Mouse (Mus musculus) forebrain, embryonic 11.5 days (tissue): ENCODE measurements around the gene Prrx2. TPM values are rescaled to one million over a fixed set of nuclear protein-coding genes. Genes with fewer than 3 reads are reported as not detected.
A peak's percentile ranks its signal among the peaks of the same experiment; 100 is the strongest.

Experiments used
- ATAC-seq: fragments of 200-750 bp; cut with Nextera tagmentation; replicated peaks from 2 replicates; pipeline ENCODE4 v1.8.0; 2017; ENCODE audit warnings: moderate TSS enrichment; ENCODE audit not compliant: low FRiP score
- DNase-seq: peaks from one replicate; pipeline ENCODE4 v3.0.0-alpha.2; 2017; ENCODE audit warnings: low spot score
- H3K27ac ChIP-seq: fragments of 300-500 bp; sonication (generic); 2 replicates; pipeline ENCODE4 v1.5.1; 2014; ENCODE audit warnings: low read depth, low read length
- H3K27me3 ChIP-seq: fragments of 300-500 bp; sonication (generic); 2 replicates; pipeline ENCODE4 v1.6.1; 2014; ENCODE audit warnings: mild to moderate bottlenecking, low read length, mixed read lengths; ENCODE audit not compliant: control insufficient read depth, insufficient read depth
- H3K36me3 ChIP-seq: fragments of 300-500 bp; sonication (generic); 2 replicates; pipeline ENCODE4 v1.6.1; 2014; ENCODE audit warnings: mild to moderate bottlenecking, low read length, moderate library complexity, mixed read lengths; ENCODE audit not compliant: control insufficient read depth, insufficient read depth
- H3K4me1 ChIP-seq: fragments of 300-500 bp; sonication (generic); replicated peaks from 2 replicates; pipeline ENCODE4 v1.6.1; 2014; ENCODE audit warnings: low read length, mixed read lengths; ENCODE audit not compliant: control insufficient read depth, insufficient read depth
- H3K4me2 ChIP-seq: fragments of 300-500 bp; sonication (generic); 2 replicates; pipeline ENCODE4 v1.6.1; 2014; ENCODE audit warnings: low read depth, mild to moderate bottlenecking, low read length, moderate library complexity, mixed read lengths; ENCODE audit not compliant: severe bottlenecking
- H3K4me3 ChIP-seq: fragments of 300-500 bp; sonication (generic); 2 replicates; pipeline ENCODE4 v1.5.1; 2014; ENCODE audit warnings: low read depth, low read length
- H3K9ac ChIP-seq: fragments of 300-500 bp; sonication (generic); 2 replicates; pipeline ENCODE4 v1.6.1; 2014; ENCODE audit warnings: low read length
- H3K9me3 ChIP-seq: fragments of 300-500 bp; sonication (generic); 2 replicates; pipeline ENCODE4 v1.6.1; 2016; ENCODE audit warnings: low read length, mixed read lengths; ENCODE audit not compliant: control insufficient read depth
- WGBS: fragments of 180-500 bp; shearing (Covaris S2); extraction: QIAGEN DNeasy Blood & Tissue Kit; methylation state at CpG from one replicate; pipeline ENCODE4 v1.1.7; 2014; 5-methylcytosine and 5-hydroxymethylcytosine counted together
- polyA plus RNA-seq: library from polyadenylated mRNA; unstranded; fragments of >200 nt; fragmentation: Nextera tagmentation; extraction: Ambion mirVana; gene quantifications from 2 replicates; pipeline ENCODE4 v1.2.1, GENCODE M21; 2014

The Prrx2 gene
- polyA plus RNA-seq, 1 experiment from 2014 or later = 33.6 TPM

GRCm38 (mm10) chr2:30870863-30871262 lies 36.1 kb downstream of the Prrx2 start:
- H3K4me1 ChIP-seq = 0 out of 2 replicates have a peak, but pooled peaks cover under 1% of the 10 kb centered on the region
- no peak for ATAC-seq

GRCm38 (mm10) chr2:30872669-30873068 lies 37.9 kb downstream of the Prrx2 start:
- Histone ChIP-seq H3K4me3 (no peak overlapping the region), H3K9ac (no peak overlapping the region), H3K9me3 (no peaks in the 10 kb centered on the region), H3K36me3 (no peaks in the 10 kb centered on the region), H3K27me3 (no peaks in the 10 kb centered on the region), H3K4me1 (0 out of 2 replicates have a peak, but pooled peaks cover 2% of the 10 kb centered on the region), H3K27ac (0 out of 2 replicates have a peak overlapping the region, but pooled peaks have one; percentile 25), H3K4me2 (no peak overlapping the region)
- DNase-seq (no peak), ATAC-seq (no peak)
- WGBS = 77% methylated on average over 6 of the region's 6 CpGs

More at GRCm38 (mm10) chr2:30870863-30871262, 36.1 kb downstream of the Prrx2 start:
- H3K36me3 ChIP-seq = no peaks in the 10 kb centered on the region
- DNase-seq = no peak
- H3K27ac ChIP-seq = no peak overlapping the region
- no peaks in the 10 kb centered on the region for H3K27me3 ChIP-seq
- no peak overlapping the region for H3K4me2 ChIP-seq
- WGBS = 76% methylated on average over 8 of the region's 8 CpGs
- no peaks in the 10 kb centered on the region for H3K9me3 ChIP-seq
- H3K9ac ChIP-seq = no peak overlapping the region
- no peak overlapping the region for H3K4me3 ChIP-seq

DNA sequence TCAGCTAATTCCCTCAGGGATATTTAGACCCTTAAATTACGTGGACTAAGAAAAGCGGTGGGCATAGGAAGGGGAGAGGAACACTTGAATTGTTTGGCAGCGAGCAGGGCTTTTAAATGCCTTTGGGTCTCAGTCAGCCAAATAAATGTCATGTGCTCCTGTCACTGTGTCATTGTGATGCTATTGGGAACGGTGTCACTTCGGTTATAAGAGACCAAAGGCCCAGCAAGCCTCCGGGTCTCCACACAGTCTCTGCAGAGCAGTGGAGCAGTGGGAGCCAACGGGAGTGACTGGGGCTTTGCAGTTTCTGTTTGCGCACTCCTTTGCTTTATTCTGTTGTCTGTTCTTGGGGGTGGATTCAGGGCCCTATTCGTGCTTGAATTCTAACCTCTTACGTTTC lies 39.7 kb downstream of the Prrx2 start:
- H3K36me3 ChIP-seq = no peaks in the 10 kb centered on the region
- H3K4me2 ChIP-seq = no peak overlapping the region
- 0 out of 2 replicates have a peak, but pooled peaks cover 2% of the 10 kb centered on the region for H3K4me1 ChIP-seq
- no peak overlapping the region for H3K9ac ChIP-seq
- no peaks in the 10 kb centered on the region for H3K9me3 ChIP-seq
- DNase-seq = no peak
- H3K27ac ChIP-seq = no peak overlapping the region
- ATAC-seq = no peak
- H3K4me3 ChIP-seq = no peak overlapping the region
- 43% methylated on average over 10 of the region's 10 CpGs for WGBS
- H3K27me3 ChIP-seq = no peaks in the 10 kb centered on the region

GRCm38 (mm10) chr2:30875096-30875495 lies 40.3 kb downstream of the Prrx2 start:
- H3K4me1 ChIP-seq = 0 out of 2 replicates have a peak, but pooled peaks cover 2% of the 10 kb centered on the region
- no peaks in the 10 kb centered on the region for H3K9me3 ChIP-seq
- H3K36me3 ChIP-seq = no peaks in the 10 kb centered on the region
- no peak overlapping the region for H3K4me3 ChIP-seq
- no peaks in the 10 kb centered on the region for H3K27me3 ChIP-seq
- no peak for DNase-seq
- no peak overlapping the region for H3K9ac ChIP-seq
- ATAC-seq = no peak
- no peak overlapping the region for H3K27ac ChIP-seq
- 69% methylated on average over 7 of the region's 7 CpGs for WGBS
- H3K4me2 ChIP-seq = no peak overlapping the region

DNA sequence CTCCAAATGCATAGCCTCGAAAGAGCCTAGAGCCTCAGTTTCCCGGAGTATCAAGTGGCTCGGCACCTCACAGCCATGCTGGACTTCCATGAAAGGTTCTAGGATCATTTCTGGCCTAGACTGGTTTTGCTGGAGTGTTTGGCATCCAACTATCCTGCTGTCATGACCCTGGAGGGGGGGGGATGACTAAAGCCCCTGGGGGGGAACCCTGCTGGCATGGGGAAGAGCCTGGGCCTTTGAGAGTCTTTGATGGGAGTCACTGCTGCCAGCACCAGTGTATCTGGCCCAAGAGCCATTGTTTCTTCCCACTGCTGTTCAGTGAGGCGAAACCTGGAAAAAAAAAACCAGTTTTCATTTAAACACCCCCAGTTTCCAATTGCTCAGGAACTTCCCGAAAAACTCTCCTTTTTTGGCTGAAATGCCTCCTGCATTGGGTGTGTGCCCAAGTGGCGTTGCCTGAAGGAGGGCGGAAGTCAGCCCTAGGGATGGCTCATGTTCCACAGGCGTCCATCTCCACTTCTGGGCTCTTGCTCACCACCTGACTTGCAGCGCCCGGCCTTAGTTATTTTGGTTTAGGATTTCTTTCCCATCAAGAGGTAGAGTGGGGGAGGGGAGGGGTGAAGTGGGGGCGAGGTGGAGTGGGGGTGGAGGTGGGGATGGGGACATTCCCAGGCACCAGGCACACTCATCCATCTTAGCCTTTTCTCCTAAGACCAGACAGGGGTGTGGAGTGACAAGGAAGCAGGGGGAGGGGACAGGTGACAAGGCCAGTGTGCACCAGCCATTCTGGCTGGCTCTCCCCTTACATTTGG lies 41.1 kb downstream of the Prrx2 start:
- Histone ChIP-seq H3K27me3 (no peaks in the 10 kb centered on the region), H3K4me2 (no peak overlapping the region), H3K9me3 (no peaks in the 10 kb centered on the region), H3K4me3 (no peak overlapping the region), H3K4me1 (0 out of 2 replicates have a peak, but pooled peaks cover 2% of the 10 kb centered on the region), H3K36me3 (no peaks in the 10 kb centered on the region), H3K27ac (no peak overlapping the region), H3K9ac (no peak overlapping the region)
- DNase-seq = no peak
- no peak for ATAC-seq
- WGBS = 52% methylated on average over 11 of the region's 11 CpGs

DNA sequence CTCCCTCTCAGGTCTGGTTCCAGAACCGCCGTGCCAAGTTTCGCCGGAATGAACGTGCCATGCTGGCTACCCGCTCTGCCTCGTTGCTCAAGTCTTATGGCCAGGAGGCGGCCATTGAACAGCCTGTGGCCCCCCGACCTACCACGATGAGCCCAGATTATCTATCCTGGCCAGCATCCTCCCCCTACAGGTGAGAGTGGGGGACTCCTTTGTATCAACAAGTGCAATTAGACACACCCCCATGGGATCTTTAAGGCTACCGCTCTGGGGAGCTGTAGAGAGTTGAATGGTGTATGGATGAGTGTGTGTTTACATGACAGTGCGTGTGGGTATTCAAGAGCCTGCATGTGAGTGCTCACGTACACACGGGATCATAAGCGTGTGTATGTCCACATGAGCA lies 44.7 kb downstream of the Prrx2 start:
- Histone ChIP-seq H3K4me2 (no peak overlapping the region), H3K27me3 (no peaks in the 10 kb centered on the region), H3K4me3 (no peak overlapping the region), H3K4me1 (0 out of 2 replicates have a peak, but pooled peaks cover 2% of the 10 kb centered on the region), H3K27ac (no peak overlapping the region), H3K36me3 (no peaks in the 10 kb centered on the region), H3K9ac (no peak overlapping the region), H3K9me3 (no peaks in the 10 kb centered on the region)
- ATAC-seq (no peak), DNase-seq (no peak)
- WGBS = 92% methylated on average over 15 of the region's 15 CpGs

DNA sequence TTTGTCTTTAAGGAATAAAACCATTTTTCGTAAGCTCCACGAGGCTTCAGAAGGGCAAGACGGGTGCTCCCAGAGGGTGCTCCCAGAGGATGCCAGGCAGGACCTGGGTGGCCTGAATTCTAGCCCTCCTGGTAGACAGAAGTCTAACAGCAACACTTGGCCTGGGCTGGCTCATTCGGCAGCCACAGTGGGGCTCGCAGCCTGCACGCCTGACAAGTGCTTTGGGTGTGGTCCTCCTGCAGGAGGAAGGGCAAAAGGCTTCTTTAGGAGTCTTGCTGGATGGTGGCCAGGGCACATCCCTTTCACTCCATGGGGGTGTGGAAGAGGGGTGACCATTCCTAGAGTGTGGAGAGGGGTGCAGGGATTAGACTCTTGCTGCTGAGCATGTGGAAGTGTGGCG lies 46.4 kb downstream of the Prrx2 start:
- DNase-seq (no peak), ATAC-seq (no peak)
- Histone ChIP-seq H3K4me1 (no peaks in the 10 kb centered on the region), H3K27me3 (no peaks in the 10 kb centered on the region), H3K9ac (no peak overlapping the region), H3K27ac (no peak overlapping the region), H3K36me3 (no peaks in the 10 kb centered on the region), H3K9me3 (no peaks in the 10 kb centered on the region), H3K4me3 (no peak overlapping the region), H3K4me2 (no peak overlapping the region)
- WGBS = 89% methylated on average over 7 of the region's 7 CpGs

DNA sequence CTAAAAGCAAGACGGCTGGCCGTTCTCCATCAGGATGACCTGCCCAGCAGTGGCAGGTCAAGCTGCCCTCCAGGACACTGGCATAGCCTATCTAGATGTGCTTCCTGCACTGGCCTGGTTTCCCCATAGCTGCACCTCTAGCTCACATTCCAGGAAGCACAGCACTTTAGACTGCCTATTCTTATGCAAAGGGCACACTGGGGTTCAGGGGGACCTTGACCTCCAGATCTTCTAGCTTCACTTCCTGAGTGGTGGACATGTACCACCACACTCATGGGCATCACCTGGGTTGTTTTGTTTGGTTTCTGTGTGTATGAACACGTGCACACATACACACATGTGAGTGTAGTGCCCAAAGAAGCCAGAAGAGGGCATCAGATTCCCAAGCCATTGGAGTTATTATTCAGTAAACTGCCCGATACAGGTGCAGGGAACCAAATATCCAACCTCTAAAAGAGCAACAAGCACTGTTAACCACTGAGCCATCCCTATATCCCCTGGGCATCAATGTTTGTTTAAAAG lies 50.1 kb downstream of the Prrx2 start:
- Histone ChIP-seq H3K36me3 (no peaks in the 10 kb centered on the region), H3K4me2 (no peak overlapping the region), H3K27ac (no peak overlapping the region), H3K9ac (no peak overlapping the region), H3K9me3 (no peaks in the 10 kb centered on the region), H3K27me3 (no peaks in the 10 kb centered on the region), H3K4me1 (no peaks in the 10 kb centered on the region), H3K4me3 (no peak overlapping the region)
- WGBS = 92% methylated on average over 4 of the region's 4 CpGs
- no peak for DNase-seq
- ATAC-seq = no peak
